Mouse (Mus musculus): Measurements from ENCODE around the gene Tnrc6b.

Tnrc6b gene

GRCm38 (mm10) chr15:80710608-80711363, at the start of gene Tnrc6b:
Gene Tnrc6b, plus strand, starts transcription at chr15:80711313.
- ATAC-seq (ENCODE audit: low TSS enrichment): peak; percentile 90

GRCm38 (mm10) chr15:80664444-80664843, 46.7 kb upstream of the Tnrc6b start:
- no peak for ATAC-seq (ENCODE audit: low TSS enrichment)

- no peak for ATAC-seq (ENCODE audit: low TSS enrichment)
Observed at GRCm38 (mm10) chr15:80671295-80672252, 39.5 kb upstream of the Tnrc6b start, which contains the start of gene Fam83f. Gene Fam83f, plus strand, starts transcription at chr15:80671847.

GRCm38 (mm10) chr15:80672810-80673209, 38.3 kb upstream of the Tnrc6b start:
- ATAC-seq (ENCODE audit: low TSS enrichment): peak; percentile 89

GRCm38 (mm10) chr15:80673337-80674095, 37.6 kb upstream of the Tnrc6b start:
- no peak for ATAC-seq (ENCODE audit: low TSS enrichment)

- no peak for ATAC-seq (ENCODE audit: low TSS enrichment)
Observed at GRCm38 (mm10) chr15:80674700-80675099, 36.4 kb upstream of the Tnrc6b start.

- ATAC-seq (ENCODE audit: low TSS enrichment): peak; percentile 53; the same call in 1 of the 2 replicates
Observed at GRCm38 (mm10) chr15:80679515-80680215, 31.4 kb upstream of the Tnrc6b start.

GRCm38 (mm10) chr15:80680347-80681030, 30.6 kb upstream of the Tnrc6b start:
- no peak for ATAC-seq (ENCODE audit: low TSS enrichment)

- no peak for ATAC-seq (ENCODE audit: low TSS enrichment)
Observed at GRCm38 (mm10) chr15:80681466-80681881, 29.6 kb upstream of the Tnrc6b start.

GRCm38 (mm10) chr15:80682343-80682742, 28.8 kb upstream of the Tnrc6b start:
- ATAC-seq (ENCODE audit: low TSS enrichment): no peak

- no peak for ATAC-seq (ENCODE audit: low TSS enrichment)
Observed at GRCm38 (mm10) chr15:80683151-80683550, 28.0 kb upstream of the Tnrc6b start.

GRCm38 (mm10) chr15:80683990-80684389, 27.1 kb upstream of the Tnrc6b start:
- ATAC-seq (ENCODE audit: low TSS enrichment): peak; percentile 20; the same call in 1 of the 2 replicates

GRCm38 (mm10) chr15:80684786-80685602, 26.1 kb upstream of the Tnrc6b start:
- peak; percentile 6; the same call in 1 of the 2 replicates for ATAC-seq (ENCODE audit: low TSS enrichment)

GRCm38 (mm10) chr15:80685603-80685895, 25.6 kb upstream of the Tnrc6b start:
- ATAC-seq (ENCODE audit: low TSS enrichment): peak; percentile 56; the same call in 1 of the 2 replicates

GRCm38 (mm10) chr15:80688536-80688935, 22.6 kb upstream of the Tnrc6b start:
- ATAC-seq (ENCODE audit: low TSS enrichment): no peak

GRCm38 (mm10) chr15:80693492-80693891, 17.6 kb upstream of the Tnrc6b start:
- no peak for ATAC-seq (ENCODE audit: low TSS enrichment)

GRCm38 (mm10) chr15:80694125-80694910, 16.8 kb upstream of the Tnrc6b start:
- peak; percentile 57; the same call in 1 of the 2 replicates for ATAC-seq (ENCODE audit: low TSS enrichment)

- ATAC-seq (ENCODE audit: low TSS enrichment): no peak
Observed at GRCm38 (mm10) chr15:80697564-80697963, 13.5 kb upstream of the Tnrc6b start.

Measured in frontal cortex, adult (tissue).